Mouse (Mus musculus) embryonic facial prominence, embryonic 14.5 days (tissue): Measurements from ENCODE around the gene Luzp1. TPM values are rescaled to one million over a fixed set of nuclear protein-coding genes. Genes with fewer than 3 reads are reported as not detected.

Experiments used
- ATAC-seq: fragments of 200-750 bp; cut with Nextera tagmentation; 2 replicates; pipeline ENCODE4 v1.8.0; 2017; ENCODE audit warnings: low read depth, moderate number of reproducible peaks, moderate TSS enrichment
- DNase-seq: peaks from one replicate; pipeline ENCODE4 v3.0.0-alpha.2; 2015; ENCODE audit warnings: low spot score
- H3K27ac ChIP-seq: fragments of 300-500 bp; sonication (generic); replicated peaks from 2 replicates; pipeline ENCODE4 v1.5.1; 2014; ENCODE audit warnings: low read depth, mild to moderate bottlenecking, low read length, moderate library complexity
- H3K27me3 ChIP-seq: fragments of 300-500 bp; sonication (generic); replicated peaks from 2 replicates; pipeline ENCODE4 v1.6.1; 2014; ENCODE audit warnings: low read length; ENCODE audit not compliant: control insufficient read depth, insufficient read depth
- H3K36me3 ChIP-seq: fragments of 300-500 bp; sonication (generic); 2 replicates; pipeline ENCODE4 v1.6.1; 2014; ENCODE audit warnings: low read length, mixed read lengths; ENCODE audit not compliant: control insufficient read depth, insufficient read depth
- H3K4me1 ChIP-seq: fragments of 300-500 bp; sonication (generic); 2 replicates; pipeline ENCODE4 v1.6.1; 2014; ENCODE audit warnings: antibody characterized with exemption, low read length; ENCODE audit not compliant: control insufficient read depth, insufficient read depth
- H3K4me2 ChIP-seq: fragments of 300-500 bp; sonication (generic); 2 replicates; pipeline ENCODE4 v1.6.1; 2014; ENCODE audit warnings: low read depth, mild to moderate bottlenecking, low read length, moderate library complexity, mixed read lengths
- H3K4me3 ChIP-seq: fragments of 300-500 bp; sonication (generic); 2 replicates; pipeline ENCODE4 v1.5.1; 2014; ENCODE audit warnings: low read depth, mild to moderate bottlenecking, low read length
- H3K9ac ChIP-seq: fragments of 300-500 bp; sonication (generic); 2 replicates; pipeline ENCODE4 v1.6.1; 2014; ENCODE audit warnings: low read depth, mild to moderate bottlenecking, low read length, moderate library complexity, mixed read lengths
- H3K9me3 ChIP-seq: fragments of 300-500 bp; sonication (generic); 2 replicates; pipeline ENCODE4 v1.6.1; 2016; ENCODE audit warnings: low read length; ENCODE audit not compliant: control insufficient read depth
- WGBS: fragments of 180-500 bp; shearing (Covaris S2); extraction: QIAGEN DNeasy Blood & Tissue Kit; methylation state at CpG from one replicate; pipeline ENCODE4 v1.1.7; 2014; 5-methylcytosine and 5-hydroxymethylcytosine counted together
- polyA plus RNA-seq: library from polyadenylated mRNA; unstranded; fragments of >200 nt; fragmentation: Nextera tagmentation; extraction: Ambion mirVana; gene quantifications from 2 replicates; pipeline ENCODE4 v1.2.1, GENCODE M21; 2014

Gene Luzp1
- polyA plus RNA-seq, 1 experiment from 2014 or later = 83.4 TPM

DNA sequence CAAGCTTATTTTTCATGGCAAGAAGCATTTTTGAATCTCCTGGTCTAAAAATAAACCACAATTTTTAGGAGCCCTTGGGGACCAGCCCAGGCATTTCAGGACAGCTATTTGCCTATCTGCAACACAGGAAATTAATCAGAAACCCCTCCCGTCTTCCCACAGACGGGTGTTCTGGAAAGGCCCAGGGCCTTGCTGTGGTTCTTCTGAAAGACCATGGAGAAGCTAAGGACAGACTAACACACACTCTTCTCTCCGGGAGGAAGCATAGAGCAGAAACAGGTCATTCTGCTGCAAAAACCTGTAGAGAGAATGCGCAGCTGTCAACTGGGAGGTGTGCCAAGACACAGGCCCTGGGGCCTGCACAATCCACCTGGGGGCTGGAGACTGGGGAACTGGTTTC lies 3.3 kb upstream of the Luzp1 start:
- peaks cover 27% of the 10 kb centered on the region for H3K4me1 ChIP-seq
- no peak overlapping the region for H3K4me2 ChIP-seq
- H3K9ac ChIP-seq = no peak overlapping the region
- ATAC-seq (no peak), DNase-seq (peak; percentile 76)
- no peaks in the 10 kb centered on the region for H3K36me3 ChIP-seq
- peak overlapping the region; percentile 39; the same call in 1 of the 2 replicates for H3K27ac ChIP-seq
- no peaks in the 10 kb centered on the region for H3K9me3 ChIP-seq
- H3K27me3 ChIP-seq = 0 out of 2 replicates have a peak, but pooled peaks cover 15% of the 10 kb centered on the region
- no peak overlapping the region for H3K4me3 ChIP-seq
- 33% methylated on average over 4 of the region's 4 CpGs for WGBS

DNA sequence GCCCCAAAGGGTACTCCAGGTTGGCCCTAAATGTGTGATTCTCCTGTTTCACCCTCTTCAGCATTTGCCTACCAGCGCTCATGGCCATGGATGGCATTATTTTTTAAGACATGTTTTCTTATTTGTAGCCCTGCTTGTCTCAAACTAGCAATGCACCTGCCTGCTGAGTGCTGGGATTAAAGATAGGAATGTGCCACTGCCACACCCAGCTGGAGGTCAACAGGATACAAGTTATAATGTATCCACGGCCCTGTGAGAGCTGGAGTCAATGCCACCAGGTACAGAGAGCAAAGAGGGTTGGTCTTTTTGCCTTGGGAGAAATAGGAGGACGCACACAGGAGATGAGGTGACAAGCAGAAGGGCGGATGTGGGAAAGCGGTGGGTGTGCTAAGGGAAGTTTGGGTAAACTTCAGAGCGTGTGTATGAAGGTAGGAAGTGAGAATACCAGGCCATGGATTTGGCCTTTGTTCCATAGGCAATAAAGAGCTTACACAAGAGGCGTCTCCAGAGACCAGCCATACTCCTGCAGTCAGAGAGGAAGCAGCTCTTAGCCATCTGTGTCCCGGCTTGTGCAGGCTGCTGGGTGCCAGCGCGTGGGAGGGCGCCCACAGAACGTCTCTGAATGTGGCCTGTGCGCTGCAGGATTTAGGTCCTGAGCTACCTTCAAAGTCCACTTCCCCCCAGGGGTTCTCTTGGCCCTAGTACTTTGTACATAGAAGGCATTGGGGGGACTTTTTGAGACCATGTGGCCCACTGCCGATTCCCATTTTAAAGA lies 821 bp upstream of the Luzp1 start:
- H3K36me3 ChIP-seq = no peaks in the 10 kb centered on the region
- H3K4me3 ChIP-seq = 0 out of 2 replicates have a peak overlapping the region, but pooled peaks have one; percentile 89
- 0 out of 2 replicates have a peak, but pooled peaks cover 3% of the 10 kb centered on the region for H3K27me3 ChIP-seq
- no peak overlapping the region for H3K9ac ChIP-seq
- peak overlapping the region; percentile 59 for H3K4me2 ChIP-seq
- H3K9me3 ChIP-seq = no peaks in the 10 kb centered on the region
- H3K4me1 ChIP-seq = peaks cover 30% of the 10 kb centered on the region
- ATAC-seq (no peak), DNase-seq (peak; percentile 60)
- H3K27ac ChIP-seq = 0 out of 2 replicates have a peak overlapping the region, but pooled peaks have one; percentile 98
- 73% methylated on average over 14 of the region's 14 CpGs for WGBS

DNA sequence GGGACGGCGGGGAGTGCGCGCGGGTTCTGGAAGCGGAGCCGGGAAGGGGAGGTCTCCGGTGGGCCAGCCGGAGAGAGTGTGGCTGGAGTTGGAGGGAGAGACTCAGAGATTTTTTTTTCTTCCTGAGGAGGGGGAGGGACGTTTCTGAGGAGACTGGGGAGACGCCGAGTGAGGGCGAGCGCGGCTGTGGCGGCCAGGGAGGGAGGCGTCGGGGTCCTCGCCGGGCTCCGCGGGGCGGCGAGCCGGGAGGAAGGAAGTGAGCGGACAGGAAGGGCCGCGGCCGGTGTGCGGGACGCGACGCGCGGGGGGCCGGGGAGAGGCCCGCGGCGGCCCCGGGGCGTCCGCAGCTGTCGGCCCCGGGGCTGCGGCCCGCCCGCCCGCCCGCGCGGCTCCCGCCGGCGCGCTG lies 383 bp downstream of the Luzp1 start:
- peak overlapping the region; percentile 89 for H3K4me3 ChIP-seq
- 0% methylated on average over 12 of the region's 55 CpGs for WGBS

DNA sequence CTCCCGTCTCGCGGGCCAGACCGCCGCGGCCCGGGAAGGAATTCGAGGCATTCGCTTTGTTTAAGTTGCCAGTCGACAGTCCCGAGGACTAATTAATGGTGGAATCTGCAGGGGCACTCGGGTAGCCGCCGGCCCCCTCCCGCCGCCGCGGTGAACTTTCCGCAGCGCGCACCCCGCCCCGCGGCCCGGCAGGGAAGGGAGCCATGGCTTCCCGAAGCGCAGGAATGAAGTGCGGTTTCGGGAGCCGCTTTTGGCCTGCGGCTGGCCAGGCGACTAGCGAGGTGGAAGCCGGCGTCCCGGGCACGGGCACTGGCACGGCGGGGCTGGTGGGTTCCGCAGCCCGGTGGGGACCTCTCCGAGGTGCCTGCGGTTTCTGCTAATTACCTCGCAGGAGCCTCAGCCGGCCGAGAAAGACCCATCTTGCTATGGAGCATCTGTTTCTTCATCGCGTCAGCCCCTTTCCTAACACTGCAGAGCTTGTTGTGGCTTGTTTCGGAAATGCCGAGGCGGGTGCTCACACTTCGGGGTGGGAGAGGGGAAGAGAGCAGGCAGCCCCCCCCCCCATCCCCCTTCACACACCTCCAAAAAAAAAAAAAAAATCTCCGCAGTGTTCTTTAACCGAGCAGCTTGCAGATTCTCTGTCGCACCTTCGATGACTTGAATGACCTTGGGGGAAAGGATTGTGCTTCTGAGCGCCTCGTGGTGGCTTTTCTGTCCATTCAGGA lies 948 bp downstream of the Luzp1 start:
- H3K36me3 ChIP-seq = no peaks in the 10 kb centered on the region
- peak overlapping the region; percentile 89 for H3K4me3 ChIP-seq
- peak; percentile 82 for DNase-seq
- no peaks in the 10 kb centered on the region for H3K27me3 ChIP-seq
- peak overlapping the region; percentile 94 for H3K9ac ChIP-seq
- ATAC-seq = peak; percentile 23
- peaks cover 30% of the 10 kb centered on the region for H3K4me1 ChIP-seq
- peak overlapping the region; percentile 59 for H3K4me2 ChIP-seq
- no peaks in the 10 kb centered on the region for H3K9me3 ChIP-seq
- H3K27ac ChIP-seq = peak overlapping the region; percentile 98
- 1% methylated on average over 25 of the region's 58 CpGs for WGBS

More for the DNA sequence above, 383 bp downstream of the Luzp1 start:
- ATAC-seq (peak; percentile 86), DNase-seq (peak; percentile 92)
- H3K4me1 ChIP-seq = peaks cover 30% of the 10 kb centered on the region
- H3K36me3 ChIP-seq = no peaks in the 10 kb centered on the region
- no peaks in the 10 kb centered on the region for H3K9me3 ChIP-seq
- no peaks in the 10 kb centered on the region for H3K27me3 ChIP-seq
- H3K4me2 ChIP-seq = peak overlapping the region; percentile 59
- peak overlapping the region; percentile 94 for H3K9ac ChIP-seq
- H3K27ac ChIP-seq = peak overlapping the region; percentile 98

DNA sequence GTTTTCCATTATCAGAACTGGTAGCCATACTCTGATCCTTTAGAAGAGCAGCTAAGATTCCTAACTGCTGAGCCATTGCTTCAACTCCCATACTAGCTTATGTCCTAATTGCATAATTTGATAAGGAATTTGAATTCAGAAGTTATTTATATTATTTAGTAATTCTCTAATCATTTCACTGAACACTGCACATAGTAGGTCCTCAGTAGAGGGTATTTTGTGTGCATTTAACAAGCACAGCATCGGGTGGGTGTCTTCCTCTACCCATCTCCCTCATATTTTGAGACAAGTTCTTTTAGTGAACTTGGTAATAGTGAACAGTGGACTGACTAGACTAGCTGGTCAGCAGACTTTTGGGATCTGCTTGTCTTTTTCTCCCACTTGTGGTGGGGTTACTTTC lies 7.1 kb downstream of the Luzp1 start:
- Histone ChIP-seq H3K4me1 (peaks cover 7% of the 10 kb centered on the region; the same call in 1 of the 2 replicates), H3K27ac (no peak overlapping the region), H3K36me3 (no peaks in the 10 kb centered on the region), H3K27me3 (no peaks in the 10 kb centered on the region), H3K4me2 (no peak overlapping the region), H3K9ac (no peak overlapping the region), H3K9me3 (no peaks in the 10 kb centered on the region), H3K4me3 (no peak overlapping the region)
- DNase-seq (no peak), ATAC-seq (no peak)
- 97% methylated on average over 1 of the region's 1 CpGs for WGBS

DNA sequence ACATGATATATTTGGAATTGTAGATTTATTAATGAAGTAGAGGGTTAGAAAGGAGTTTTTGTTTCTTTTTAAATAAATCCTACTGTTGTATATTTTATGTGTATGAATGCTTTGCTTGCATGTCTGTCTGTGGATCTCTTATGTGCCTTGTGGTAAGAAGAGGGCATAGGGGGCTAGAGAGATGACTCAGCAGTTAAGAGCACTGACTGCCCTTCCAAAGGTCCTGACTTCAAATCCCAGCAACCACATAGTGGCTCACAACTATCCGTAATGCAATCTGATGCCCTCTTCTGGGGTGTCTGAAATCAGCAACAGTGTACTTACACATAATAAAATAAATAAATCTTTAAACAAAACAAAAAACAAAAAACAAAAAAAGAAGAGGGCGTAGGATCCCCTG lies 17.0 kb downstream of the Luzp1 start:
- Histone ChIP-seq H3K9me3 (0 out of 2 replicates have a peak, but pooled peaks cover 9% of the 10 kb centered on the region), H3K4me1 (no peaks in the 10 kb centered on the region), H3K36me3 (0 out of 2 replicates have a peak, but pooled peaks cover 3% of the 10 kb centered on the region), H3K4me3 (no peak overlapping the region), H3K9ac (no peak overlapping the region), H3K27ac (no peak overlapping the region), H3K4me2 (no peak overlapping the region), H3K27me3 (no peaks in the 10 kb centered on the region)
- ATAC-seq (no peak), DNase-seq (no peak)
- 76% methylated on average over 2 of the region's 2 CpGs for WGBS

DNA sequence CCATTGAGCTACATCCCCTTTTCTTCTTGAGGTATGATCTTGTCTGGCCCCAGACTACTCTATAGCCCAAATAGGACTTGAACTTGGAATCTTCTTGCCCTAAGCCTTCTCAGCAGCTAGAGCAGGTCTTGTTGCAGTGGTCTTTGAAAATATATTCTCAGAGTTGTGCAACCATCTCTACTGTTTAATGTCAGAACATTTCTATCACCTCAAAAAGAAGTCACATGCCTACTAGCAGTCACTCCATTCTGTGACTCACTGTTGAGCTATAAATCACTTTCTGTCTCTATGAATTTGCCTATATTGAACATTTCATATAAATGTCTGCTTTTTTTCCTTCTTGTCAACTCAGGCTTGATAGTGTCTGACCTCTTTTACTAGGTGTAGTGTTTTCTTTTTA lies 26.4 kb downstream of the Luzp1 start:
- no peak overlapping the region for H3K9ac ChIP-seq
- no peaks in the 10 kb centered on the region for H3K36me3 ChIP-seq
- H3K9me3 ChIP-seq = no peaks in the 10 kb centered on the region
- ATAC-seq (no peak), DNase-seq (no peak)
- H3K27ac ChIP-seq = no peak overlapping the region
- H3K4me1 ChIP-seq = 0 out of 2 replicates have a peak, but pooled peaks cover 4% of the 10 kb centered on the region
- H3K27me3 ChIP-seq = no peaks in the 10 kb centered on the region
- H3K4me2 ChIP-seq = no peak overlapping the region
- no peak overlapping the region for H3K4me3 ChIP-seq

DNA sequence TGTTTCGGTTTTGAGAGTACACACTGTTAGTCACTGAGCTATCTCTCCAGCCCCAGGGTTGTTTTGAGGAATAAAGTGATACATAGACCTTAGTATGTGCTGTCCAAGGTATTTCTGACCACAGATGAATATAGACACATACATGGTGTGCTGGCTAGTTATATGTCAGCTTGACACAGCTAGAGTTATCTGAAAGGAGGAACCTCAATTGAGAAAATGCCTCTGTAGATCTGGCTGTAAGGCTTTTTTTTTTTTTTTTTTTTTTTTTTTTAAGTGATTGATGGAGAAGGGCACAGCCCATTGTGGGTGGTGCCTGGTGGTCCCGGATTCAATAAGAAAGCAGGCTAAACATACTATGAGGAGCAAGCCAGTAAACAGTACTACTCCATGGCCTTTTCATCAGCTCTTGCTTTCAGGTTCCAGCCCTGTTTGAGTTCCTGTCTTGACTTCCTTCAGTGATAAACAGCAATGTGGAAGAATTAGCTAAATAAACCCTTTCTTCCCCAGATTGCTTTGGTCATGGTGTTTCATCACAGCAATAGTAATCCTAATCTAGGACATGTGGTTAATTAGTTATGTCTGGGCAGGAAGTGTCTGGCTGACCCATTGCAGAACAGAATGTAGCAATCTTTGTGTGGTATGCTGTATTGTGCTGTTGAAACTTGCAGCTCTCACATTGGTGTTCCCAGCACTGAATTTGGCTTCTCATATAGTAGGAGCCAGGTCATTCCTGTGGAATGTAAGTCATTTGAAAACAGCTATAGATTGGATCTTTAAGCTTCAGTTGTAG lies 36.1 kb downstream of the Luzp1 start:
- Histone ChIP-seq H3K4me3 (no peak overlapping the region), H3K4me1 (0 out of 2 replicates have a peak, but pooled peaks cover under 1% of the 10 kb centered on the region), H3K36me3 (no peaks in the 10 kb centered on the region), H3K9ac (no peak overlapping the region), H3K4me2 (no peak overlapping the region), H3K9me3 (no peaks in the 10 kb centered on the region), H3K27me3 (no peaks in the 10 kb centered on the region), H3K27ac (no peak overlapping the region)
- ATAC-seq (no peak), DNase-seq (no peak)
- 56% methylated on average over 2 of the region's 2 CpGs for WGBS
